Mouse (Mus musculus) NIH3T3 (cell line): ENCODE data around the gene Mtch2.

Source experiments
- DNase-seq: peaks from one replicate; pipeline ENCODE4 v3.0.0-alpha.2; 2012; ENCODE audit warnings: low read depth

Gene Mtch2

DNA sequence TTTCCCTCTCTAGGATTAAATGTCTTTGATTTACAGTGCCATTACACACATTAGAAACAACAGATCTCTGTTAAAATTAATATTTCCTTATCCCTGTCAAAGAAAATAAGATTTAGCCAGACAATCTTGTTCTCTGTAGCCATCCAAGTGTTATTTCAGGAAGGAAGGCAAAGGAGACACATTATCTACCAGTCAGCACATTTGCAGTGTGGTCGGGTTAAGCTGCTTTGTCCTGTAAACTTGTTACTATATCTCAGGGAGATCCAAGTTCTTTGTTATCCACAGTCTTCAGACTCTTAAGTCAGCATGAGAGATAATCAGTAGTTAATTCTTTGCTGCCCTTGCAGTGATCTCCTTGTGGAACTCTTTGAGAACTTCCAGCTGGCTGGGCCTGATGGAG, 63.9 kb downstream of the Mtch2 start:
- no peak for DNase-seq

DNA sequence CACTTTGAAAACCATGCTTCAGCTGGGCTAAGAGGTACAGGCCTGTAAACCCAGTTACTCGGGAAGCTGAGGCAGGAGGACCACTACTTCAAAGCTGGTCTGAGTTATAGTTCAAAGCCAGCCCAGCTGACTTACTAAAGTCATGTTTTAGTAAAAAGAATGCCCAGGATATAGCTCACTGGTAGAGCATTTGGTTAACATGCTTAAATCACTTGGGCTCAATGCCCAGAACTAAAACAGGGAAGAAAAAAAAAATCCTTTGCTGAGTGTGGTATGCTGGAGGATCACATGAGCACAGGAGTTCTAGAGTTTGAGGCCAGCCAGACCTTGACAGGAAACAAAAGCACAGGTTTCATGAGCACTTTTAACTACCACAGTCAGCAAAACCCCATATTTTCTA, 64.7 kb downstream of the Mtch2 start:
- peak; percentile 70 for DNase-seq

DNA sequence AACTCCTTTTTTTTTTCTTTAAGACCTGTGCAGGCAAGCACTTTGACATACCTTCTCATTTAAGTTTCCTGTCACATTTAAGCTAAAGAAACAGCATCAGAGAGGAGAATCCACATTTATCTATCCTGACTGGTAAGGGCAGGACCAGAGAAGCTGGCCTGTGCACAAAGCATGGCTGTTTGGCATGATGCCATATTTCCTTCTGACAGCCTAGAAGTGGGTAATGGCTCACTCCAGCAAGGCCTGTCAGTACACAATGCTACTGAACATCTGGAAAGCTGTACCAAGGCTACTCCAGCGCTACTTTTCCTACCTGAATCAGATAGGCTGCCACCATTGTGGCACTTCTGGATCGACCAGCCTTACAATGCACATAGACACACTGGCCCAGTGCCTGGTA, 66.7 kb downstream of the Mtch2 start:
- peak; percentile 69 for DNase-seq

DNA sequence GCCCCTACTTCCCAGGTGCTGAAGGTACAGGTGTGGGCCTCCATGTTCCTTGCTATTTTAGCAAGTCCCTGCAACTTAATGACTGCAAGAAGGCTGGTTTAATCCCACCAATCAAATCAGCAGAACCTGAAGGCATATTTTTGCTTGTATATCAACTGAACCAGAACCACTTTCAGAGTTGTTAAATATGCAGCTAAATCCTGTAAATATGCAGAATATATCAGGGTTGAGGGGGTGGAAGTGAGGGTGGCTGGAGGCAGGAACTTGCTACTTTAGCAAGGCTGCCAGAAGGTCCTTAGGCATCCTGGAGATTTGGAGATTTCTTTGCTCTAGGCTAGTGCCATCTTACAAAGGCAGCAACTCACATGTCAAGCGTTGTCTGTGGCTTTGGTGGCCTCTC, 68.6 kb downstream of the Mtch2 start:
- no peak for DNase-seq
